Mouse (Mus musculus): Measurements from ENCODE around the gene Sult1a1.

- TF ChIP-seq POLR2A (IDR thresholded peaks at IDR 0.05; ENCODE audit: borderline replicate concordance, extremely low read depth, low read depth, low read length) (no peak), CTCF (IDR thresholded peaks at IDR 0.05; ENCODE audit: insufficient read depth, low read length) (no peak)
Measured at GRCm38 (mm10) chr7:126708175-126708952, 32.1 kb upstream of the Sult1a1 start.
